Mouse (Mus musculus): ENCODE data around the gene Spns3.
A peak's percentile ranks its signal among the peaks of the same experiment; 100 is the strongest.
"Not testable (repeated sequence)": the region's sequence is repeated elsewhere in the genome, so short reads cannot be mapped to it uniquely, and the experiment has no call there.

Gene Spns3

DNA sequence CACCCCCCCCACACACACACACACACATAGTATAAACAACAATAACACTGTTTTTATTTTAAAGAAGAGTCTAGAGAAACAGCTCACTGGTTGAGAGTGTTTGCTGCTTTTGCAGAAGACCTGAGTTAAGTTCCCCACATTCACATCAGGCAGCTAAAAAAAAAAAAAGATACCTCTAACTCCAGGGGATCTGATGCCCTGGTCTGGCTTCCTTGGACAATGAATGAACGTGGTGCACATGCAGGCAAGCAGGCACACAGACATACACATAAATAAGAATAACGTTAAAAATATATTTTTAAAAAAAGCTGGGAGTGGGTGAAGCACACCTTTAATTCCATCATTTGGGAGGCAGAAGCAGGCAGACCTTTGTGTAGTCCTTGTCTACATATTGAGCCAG lies 6.6 kb upstream of the Spns3 start:
- DNase-seq (ENCODE audit: low read depth) = no peak

DNA sequence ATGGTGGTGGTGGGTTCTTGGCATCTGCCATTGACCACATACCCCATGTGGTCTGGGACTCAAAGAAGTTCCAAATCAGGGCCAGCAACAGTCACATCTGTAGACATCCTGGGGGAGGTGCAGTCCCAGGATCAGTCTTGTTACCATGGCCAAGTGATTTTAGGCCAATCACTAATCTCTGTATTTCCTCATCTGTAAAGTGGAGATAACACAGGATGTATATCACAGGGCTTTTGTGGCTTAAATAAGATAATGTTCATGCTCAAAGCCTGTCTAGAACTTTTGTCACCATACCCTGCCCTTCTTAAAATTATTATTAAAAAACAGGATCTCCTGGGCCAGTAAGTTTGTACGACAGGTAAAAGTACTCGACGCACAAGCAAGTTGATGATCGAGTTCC lies 6.2 kb upstream of the Spns3 start:
- DNase-seq (ENCODE audit: low read depth) = no peak

DNA sequence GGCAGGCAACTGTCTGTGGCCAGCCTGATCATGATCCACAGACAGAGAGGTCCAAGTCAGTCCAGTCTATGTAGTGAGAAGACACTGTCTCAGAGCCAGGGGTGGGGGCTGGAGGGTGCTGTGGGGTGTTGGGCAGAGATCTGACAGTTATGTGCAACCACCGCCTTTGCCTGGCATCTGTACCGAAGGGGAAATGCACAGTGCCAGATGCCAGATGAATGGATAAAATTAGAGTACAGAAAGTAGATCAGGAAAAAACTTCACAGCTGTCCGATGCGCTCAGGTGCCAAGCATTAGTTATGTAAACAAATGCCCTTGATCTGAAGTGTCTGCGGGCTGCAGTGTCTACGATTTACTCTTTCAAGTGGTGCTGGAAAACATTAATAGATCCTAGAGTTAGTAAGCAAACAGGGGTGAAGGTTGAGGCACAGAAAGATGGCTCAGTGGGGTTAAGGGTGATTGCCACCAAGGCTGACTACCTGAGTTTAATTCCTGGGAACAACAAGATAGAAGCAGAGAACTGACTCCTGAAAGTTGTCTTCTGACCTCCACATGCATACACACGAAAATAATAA lies 1.3 kb upstream of the Spns3 start:
- peak; percentile 73 for DNase-seq (ENCODE audit: low read depth)

DNA sequence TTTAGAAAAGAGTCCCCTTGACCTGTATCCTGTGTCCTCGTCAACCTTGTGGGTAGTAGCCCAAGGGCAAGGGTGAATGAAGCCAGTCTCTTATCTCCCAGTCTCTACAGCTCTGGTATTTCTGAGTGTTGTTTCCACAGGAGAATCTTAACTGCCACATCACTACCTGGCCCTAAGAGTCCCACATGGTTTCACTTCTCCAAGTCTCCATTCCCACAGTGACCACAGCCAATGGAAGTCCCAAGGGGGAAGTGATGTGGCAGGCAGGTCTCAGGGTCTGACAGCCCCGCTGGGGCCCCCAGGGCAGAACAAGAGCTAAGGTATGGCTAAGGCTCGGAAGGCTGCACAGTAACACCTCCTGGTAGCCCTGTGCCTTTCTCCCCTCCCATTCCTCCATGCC lies 3.1 kb downstream of the Spns3 start:
- no peak for DNase-seq (ENCODE audit: low read depth)

DNA sequence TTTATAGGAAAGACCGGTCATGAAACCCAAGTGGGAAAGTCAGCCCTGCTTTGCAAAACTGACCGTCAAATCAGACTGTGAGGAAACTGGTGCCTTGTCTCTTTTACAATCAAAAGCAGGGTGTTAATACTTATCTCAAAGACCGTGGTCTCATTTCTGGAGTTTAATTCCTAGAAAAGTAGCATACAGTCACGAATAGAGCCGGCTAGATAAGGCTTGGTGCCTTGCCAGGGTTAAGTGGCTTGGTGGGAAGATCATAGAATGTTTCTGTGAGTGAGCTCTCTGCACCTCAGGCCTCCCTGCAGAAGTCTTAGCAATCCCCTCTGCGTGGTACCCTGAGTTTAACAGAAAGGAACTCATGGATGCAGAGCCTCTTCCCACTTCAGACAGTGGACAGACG lies 5.6 kb downstream of the Spns3 start:
- no peak for DNase-seq (ENCODE audit: low read depth)

DNA sequence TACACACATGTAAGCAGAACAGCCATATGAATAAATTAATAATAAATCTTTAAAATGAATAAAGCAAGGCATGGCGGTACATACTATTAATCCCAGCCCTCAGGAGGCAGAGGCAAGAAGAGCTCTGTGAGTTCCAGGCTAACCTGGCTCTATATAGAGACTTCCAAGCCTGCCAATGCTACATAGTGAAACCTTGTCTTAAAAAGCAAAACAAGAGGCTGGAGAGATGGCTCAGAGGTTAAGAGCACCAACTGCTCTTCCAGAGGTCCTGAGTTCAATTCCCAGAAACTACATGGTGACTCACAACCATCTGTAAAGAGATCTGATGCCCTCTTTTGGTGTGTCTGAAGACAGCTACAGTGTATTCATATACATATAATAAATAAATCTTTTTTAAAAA lies 6.6 kb downstream of the Spns3 start:
- DNase-seq (ENCODE audit: low read depth) = not testable (repeated sequence)

DNA sequence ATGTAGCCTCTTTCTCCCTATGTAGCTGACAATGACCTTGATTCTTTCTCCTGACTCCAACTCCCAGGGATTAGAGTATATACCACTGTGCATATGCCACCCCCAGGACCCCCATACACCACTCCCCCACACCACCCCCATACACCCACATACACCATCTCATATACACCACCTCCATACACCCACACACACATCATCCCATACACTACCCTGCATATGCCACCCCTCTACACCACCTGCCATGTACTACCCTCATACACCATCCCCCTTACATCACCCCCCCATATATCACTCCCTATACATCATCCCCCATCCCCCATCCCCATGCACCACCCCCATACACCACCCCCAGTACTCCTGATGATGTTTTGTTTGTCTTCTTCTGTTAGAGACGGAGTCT lies 7.7 kb downstream of the Spns3 start:
- no peak for DNase-seq (ENCODE audit: low read depth)

DNA sequence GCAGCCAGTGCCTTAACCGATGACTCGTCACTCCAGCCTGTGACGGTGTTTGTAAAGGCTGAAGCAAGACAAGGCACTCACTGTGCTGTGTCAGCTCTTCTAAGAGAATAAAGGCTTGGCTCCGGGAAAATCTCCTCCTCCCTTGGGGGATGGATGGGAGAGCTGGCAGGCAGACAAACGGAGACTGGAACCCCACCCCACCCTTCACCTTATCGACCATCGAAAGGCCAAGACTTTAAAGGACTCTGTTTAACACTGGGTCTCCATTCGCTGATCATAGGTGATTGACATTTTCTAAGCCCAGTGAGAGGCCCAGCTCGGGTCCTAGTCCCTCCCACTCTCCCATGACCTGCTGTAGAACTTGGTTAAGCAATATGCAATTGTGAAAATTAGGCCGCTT lies 8.4 kb downstream of the Spns3 start:
- DNase-seq (ENCODE audit: low read depth) = no peak

DNA sequence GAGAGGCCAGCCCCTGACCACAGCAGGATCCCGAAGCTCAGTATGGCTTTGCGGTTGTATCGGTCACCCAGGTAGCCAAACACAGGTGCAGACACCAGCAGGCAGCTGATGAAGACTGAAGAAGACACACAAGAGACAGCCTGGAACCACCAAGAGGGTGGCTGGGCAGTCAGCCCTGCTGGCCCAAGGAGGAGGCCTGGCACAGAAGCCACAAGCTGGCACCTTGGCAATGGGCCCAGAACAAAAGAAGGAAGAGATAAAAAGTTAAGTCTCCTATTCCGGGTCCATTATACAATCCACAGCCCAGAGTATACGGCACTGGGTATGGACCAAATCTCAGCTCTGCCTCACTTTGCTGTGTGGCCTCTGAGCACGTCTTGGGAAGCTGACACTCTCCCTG lies 9.9 kb downstream of the Spns3 start:
- DNase-seq (ENCODE audit: low read depth) = peak; percentile 73

DNA sequence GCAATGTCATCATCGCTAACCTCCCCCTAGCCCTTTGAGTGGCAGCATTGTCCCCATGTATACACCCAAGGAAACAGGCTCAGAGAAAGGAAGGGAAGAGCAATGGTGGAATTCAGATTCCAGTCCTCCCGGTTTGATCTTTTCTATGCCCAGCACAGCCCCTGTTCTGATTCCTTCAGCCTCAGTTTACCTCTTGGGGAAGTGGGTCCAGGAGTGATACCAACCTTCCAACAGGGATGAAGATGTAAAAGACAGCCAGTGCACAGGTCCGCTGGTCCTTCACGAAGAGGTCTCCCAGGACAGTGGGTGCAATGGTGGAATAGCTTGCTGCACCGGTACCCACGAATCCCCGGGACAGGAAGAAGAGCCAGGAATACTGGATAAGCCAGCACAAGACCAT lies 11.5 kb downstream of the Spns3 start:
- no peak for DNase-seq (ENCODE audit: low read depth)

DNA sequence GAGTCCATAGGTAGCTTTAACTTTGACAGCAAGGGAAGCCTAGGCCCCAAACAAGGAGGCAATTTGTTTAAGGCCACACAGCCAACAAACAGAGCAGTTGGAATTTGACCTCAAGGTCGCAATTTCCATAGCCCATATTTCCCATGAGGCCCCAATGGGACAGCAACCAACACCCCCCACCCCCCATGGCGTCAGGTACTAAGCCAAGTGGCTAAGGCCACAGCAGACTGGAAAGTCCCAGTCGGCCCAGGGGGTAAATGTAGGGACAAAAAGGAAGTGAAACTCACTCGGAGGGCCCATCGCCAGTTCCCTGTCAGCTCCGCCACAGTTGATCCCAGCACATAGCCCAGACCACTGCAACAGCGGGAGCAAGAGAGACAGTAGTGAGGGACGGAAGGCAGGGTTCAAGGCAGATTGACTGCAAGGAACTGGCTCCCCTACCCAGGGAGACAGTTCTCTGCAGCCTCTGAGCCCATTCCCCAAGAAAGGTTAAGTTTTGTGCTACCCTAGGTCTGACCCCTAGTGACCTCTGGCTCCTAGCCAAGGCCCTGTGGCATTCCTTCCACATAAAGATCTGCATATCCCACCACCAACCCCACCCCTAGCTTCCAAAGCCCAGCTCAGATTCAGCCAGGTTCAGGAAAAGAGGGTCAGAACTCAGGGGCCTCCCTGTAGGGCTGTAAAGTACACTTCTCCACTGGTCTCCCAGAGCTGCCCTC lies 12.1 kb downstream of the Spns3 start:
- no peak for DNase-seq (ENCODE audit: low read depth)

DNA sequence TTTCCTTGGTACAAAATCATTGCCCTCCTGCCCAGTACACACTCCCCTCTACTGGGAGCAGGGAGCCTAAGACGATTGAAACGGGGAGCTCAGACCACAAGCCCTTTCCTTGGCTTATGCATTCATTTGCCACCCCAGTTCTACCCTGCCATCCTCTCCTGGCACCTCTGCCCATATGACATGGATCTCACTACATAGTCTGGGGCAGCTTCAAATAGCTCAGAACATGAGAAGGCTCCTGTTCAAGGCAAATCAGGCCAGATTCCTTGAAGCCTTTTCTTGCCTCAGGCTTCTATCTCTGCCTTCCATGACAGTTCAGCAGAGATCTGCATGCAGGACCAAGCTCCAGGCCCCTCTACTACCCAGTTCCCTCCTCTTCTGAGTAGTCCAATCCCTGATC lies 12.8 kb downstream of the Spns3 start:
- no peak for DNase-seq (ENCODE audit: low read depth)

DNA sequence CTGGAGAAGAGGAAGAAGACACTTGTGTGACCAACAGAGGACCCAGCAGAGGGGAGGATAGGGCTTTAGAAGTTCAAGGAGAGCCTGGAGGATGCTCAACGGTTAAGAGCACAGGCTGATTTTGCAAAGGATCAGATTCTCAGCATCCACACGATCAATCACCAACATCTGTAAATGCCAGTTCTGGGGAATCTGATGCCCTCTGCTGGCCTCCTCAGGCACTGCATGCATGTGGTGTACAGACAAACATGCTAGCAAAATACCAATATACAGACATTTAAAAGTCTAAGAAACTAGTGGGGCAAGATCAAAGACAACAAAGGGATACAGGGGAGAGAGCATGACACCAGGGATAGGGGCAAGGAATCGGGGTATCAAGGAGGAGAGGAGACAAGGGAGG lies 14.8 kb downstream of the Spns3 start:
- peak; percentile 28 for DNase-seq (ENCODE audit: low read depth)

DNA sequence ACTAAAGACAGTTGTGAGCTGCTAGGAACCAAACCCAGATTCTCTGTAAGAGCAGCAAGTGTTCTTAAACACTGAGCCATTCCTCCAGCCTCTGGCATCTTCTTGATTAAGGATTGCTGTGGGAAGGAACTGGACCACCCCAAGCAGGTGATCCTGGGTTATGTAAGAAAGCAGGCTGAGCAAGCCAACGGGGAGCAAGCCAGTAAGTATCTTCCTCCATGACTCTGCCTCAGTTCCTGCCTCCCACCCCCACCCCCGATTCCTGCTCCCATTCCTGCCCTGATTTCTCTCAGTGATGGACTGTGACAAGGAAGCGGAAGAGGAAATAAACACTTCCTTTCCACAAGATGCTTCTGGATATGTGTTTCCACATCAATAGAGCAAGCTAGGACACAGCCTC lies 17.4 kb downstream of the Spns3 start:
- DNase-seq (ENCODE audit: low read depth) = no peak

DNA sequence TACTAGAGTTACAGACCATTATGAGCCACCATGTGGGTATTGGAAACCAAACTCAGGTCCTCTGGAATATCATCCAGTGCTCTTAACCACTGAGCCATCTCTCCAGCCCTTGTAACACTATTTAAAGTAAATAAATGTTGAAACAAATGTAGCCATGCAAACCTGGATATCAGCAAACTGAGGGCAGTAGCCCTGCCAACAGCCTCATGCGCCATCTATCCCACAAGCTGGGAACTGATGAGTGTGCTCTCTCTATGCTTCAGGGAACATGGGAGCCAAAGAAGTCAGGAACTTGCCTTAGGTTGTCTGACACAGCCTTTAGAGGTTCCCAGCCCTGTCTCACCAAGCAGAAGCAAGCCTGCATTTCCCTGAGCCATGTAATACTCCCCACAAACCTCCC lies 18.7 kb downstream of the Spns3 start:
- DNase-seq (ENCODE audit: low read depth) = no peak

DNA sequence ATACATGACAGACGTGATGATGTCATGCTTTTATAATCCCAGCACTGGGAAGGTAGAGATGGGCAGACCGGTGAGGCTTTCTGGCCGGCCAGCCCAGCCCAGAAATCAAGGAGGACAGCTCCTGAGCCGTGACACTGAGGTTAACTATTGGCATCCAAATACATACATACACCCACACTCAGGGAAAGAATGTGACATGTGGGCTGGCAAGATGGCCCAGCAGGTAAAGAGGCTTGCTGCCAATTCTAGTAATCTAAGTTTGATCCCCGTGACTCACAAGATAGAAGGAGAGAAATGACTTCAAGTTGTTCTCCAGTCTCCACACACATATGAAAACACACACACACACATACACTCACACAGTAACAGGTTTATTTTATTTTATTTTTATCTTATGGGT lies 19.2 kb downstream of the Spns3 start:
- no peak for DNase-seq (ENCODE audit: low read depth)

DNA sequence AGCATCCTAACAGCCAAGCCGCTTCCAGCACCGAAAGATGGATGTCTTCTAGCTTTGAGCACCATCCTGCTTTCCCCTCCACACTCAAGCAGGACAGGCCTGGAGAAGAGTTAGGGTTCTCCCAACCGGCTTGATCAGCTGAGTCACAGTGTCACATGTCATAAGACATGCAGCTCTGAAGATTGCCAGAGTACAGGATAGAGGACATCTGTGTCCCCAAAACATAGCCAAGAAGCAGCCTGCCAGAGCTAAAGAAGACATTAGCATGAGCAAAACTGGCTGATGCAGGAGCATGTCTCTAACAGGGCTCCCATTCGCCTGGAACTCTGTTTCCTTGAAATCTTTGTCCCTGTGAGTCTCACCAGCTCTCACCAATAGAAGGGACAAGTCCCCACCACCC lies 24.1 kb downstream of the Spns3 start:
- no peak for DNase-seq (ENCODE audit: low read depth)

DNA sequence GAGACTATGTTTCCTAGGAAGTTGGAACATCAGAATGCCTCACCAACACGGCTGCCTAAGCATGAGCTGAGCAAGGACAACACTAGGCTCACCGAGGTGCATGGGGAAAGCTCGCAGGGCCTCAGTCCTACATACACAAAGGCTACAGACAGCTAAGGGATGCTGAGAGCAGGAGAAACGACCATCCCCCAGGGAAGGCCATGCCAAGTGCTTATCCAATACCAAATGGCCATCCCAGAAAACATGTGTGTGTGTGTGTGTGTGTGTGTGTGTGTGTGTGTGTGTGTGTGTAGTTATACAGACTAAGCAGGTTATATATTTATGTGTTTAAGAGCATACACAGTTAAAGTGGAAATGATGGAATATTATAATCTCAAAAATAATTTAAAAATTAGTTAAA lies 26.6 kb downstream of the Spns3 start:
- no peak for DNase-seq (ENCODE audit: low read depth)

DNA sequence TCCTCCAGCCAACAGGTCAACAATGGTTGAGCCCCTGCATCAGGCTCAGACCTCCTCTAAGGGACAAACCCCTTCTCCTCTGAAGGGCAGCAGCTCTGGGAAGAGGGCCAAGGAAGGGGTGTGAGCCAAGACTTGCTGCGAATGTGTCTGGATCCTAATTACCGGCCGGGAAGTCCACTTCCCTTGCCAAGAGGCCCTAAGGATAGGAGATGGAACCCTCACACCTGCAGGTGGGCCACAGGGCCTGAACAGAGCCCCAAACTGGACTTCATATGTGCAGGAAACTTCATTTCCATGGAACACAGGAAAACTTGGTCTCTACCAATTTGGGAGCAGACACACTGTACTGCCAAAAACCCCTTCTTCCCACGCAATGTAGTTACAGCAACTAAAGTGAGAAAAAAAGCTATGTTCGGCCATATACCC lies 27.7 kb downstream of the Spns3 start:
- DNase-seq (ENCODE audit: low read depth) = no peak

DNA sequence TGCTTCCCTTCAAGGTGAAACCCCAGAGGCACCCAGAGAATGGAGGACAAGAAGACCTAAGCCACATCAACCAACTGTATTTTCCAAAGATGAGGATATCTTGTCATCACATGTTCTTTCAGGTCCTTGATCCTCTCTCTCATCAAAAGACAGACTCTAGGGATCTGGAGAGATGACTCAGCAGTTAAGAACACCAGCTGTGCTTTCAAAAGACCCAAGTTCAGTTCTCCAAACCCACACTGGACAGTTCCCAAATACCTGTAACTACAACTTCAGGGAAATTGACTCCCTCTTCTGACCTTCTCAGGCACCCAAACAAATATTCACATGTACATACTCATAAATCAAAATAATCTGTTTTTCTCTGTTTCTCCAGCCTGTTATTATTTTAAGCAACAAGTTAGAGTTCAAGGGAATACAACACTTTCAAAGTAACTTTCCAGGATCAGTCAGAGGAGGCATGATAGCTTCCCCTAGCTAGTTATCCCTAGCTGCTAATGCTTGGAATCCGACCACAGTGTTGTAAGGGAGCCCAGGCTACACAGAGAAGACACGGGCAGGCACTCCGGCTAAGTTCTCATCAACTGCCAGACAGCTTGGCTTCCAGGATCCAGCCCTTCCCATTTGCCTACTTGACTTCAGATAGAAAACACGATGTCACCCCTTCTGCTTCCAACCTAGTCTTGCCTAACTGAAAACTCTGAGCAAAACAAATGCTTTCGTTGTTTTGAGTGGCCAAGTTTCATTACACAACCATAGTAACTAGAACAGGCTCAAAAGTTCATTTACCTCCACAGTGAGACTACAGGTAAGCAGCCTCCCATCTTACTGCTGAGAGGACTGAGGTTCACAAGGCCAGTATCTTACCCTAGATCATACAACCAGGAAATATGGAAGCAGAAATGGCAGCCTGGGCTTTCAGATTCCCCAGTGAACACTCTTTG lies 28.4 kb downstream of the Spns3 start:
- DNase-seq (ENCODE audit: low read depth) = no peak

DNA sequence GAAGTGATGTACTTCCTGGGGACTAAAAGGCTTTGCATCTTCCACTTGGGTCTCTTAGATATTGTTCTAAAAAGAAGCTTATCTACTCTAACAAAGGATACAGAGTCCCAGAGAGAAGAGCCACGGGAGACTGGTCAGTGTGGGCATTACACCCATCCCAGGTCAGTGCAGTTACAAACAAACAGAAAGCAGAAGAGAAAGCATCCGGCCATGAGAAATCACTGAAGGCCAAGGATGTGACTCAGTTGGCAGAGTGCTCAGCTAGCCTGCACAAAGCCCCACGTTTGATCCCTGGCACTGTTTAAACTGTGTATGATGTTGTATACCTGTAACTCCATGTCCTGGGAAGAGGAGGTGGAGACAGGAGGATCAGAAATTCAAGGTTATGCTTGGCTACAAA lies 30.4 kb downstream of the Spns3 start:
- DNase-seq (ENCODE audit: low read depth) = no peak

DNA sequence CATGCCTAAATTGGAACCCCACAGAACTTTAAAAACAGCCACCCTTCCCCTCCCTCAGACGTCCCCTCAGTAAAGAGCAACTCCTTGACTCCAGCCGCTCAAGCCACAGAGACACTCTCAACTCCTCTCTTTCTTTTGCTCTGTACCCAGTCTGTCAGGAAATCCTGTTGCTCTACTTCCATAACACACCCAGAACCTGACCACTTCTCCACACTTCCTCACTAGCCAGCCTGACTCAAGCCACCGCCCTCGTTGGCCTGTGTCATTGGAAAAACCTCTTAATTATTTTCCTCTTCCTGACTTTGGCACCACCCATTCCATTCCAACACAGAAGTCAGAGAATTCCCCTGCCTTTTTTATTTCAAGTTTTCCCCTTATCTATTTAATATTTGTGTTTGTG lies 31.1 kb downstream of the Spns3 start:
- DNase-seq (ENCODE audit: low read depth) = peak; percentile 37

DNA sequence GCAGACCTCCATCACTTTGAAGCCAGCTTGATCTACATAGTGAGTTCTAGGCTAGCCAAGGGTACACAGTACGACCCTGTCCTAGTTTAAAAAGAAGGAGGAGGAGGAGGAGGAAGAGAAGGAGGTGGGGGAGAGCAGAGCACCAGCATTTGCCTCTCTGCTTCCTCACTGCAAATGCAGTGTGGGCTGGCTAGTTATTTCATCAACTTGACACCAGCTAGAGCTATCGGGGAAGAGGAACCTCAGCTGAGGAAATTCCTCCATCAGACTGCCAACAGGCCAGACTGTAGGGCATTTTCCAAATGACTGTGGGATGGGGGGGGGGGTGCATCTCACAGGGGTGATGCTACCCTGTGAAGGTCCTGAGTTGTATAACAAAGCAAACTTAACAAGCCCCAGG lies 31.9 kb downstream of the Spns3 start:
- peak; percentile 20 for DNase-seq (ENCODE audit: low read depth)
